Mouse (Mus musculus): Measurements from ENCODE around the gene Cirbp. TPM values are rescaled to one million over a fixed set of nuclear protein-coding genes. Genes with fewer than 3 reads are reported as not detected.

The Cirbp gene
- total and polyA plus RNA-seq, 2 experiments from 2014 or later = 315 to 829 TPM

- DNase-seq (ENCODE audit: low spot score) (peak; percentile 90), ATAC-seq (ENCODE audit: low FRiP score) (0 out of 2 replicates have a peak, but pooled peaks have one; percentile 70)
- Histone ChIP-seq H3K4me2 (ENCODE audit: low read depth, low read length, poor library complexity, severe bottlenecking) (no peak overlapping the region), H3K4me3 (ENCODE audit: low read depth, low read length) (no peak overlapping the region), H3K36me3 (ENCODE audit: insufficient read depth, low read length) (no peaks in the 10 kb centered on the region), H3K9ac (replicated peaks; ENCODE audit: low read length, poor library complexity, severe bottlenecking) (no peak overlapping the region), H3K9me3 (ENCODE audit: low read length) (no peaks in the 10 kb centered on the region), H3K27ac (ENCODE audit: low read depth, low read length) (no peak overlapping the region), H3K27me3 (ENCODE audit: insufficient read depth, low read length) (no peaks in the 10 kb centered on the region), H3K4me1 (ENCODE audit: insufficient read depth, low read length) (no peaks in the 10 kb centered on the region)
- 45% methylated on average over 3 of the region's 3 CpGs for WGBS
- peak; percentile 87 for TF ChIP-seq CTCF (IDR thresholded peaks at IDR 0.05)
These were observed 33.7 kb downstream of the Cirbp start for GRCm38 (mm10) chr10:80199440-80200008.

- no peak overlapping the region for H3K4me2 ChIP-seq (ENCODE audit: low read depth, low read length, poor library complexity, severe bottlenecking)
- H3K4me1 ChIP-seq (ENCODE audit: insufficient read depth, low read length) = no peaks in the 10 kb centered on the region
- no peaks in the 10 kb centered on the region for H3K36me3 ChIP-seq (ENCODE audit: insufficient read depth, low read length)
- no peak for ATAC-seq (ENCODE audit: low FRiP score)
- no peaks in the 10 kb centered on the region for H3K27me3 ChIP-seq (ENCODE audit: insufficient read depth, low read length)
- DNase-seq (ENCODE audit: low spot score) = no peak
- TF ChIP-seq CTCF (IDR thresholded peaks at IDR 0.05) = no peak
- H3K27ac ChIP-seq (ENCODE audit: low read depth, low read length) = no peak overlapping the region
- no peak overlapping the region for H3K9ac ChIP-seq (replicated peaks; ENCODE audit: low read length, poor library complexity, severe bottlenecking)
- H3K4me3 ChIP-seq (ENCODE audit: low read depth, low read length) = no peak overlapping the region
- H3K9me3 ChIP-seq (ENCODE audit: low read length) = no peaks in the 10 kb centered on the region
- WGBS = 37% methylated on average over 6 of the region's 6 CpGs
These were observed 34.7 kb downstream of the Cirbp start for GRCm38 (mm10) chr10:80200485-80200884.

- TF ChIP-seq CTCF (IDR thresholded peaks at IDR 0.05) = no peak
- ATAC-seq (ENCODE audit: low FRiP score) (no peak), DNase-seq (ENCODE audit: low spot score) (no peak)
- H3K27me3 ChIP-seq (ENCODE audit: insufficient read depth, low read length) = no peaks in the 10 kb centered on the region
- peaks cover 4% of the 10 kb centered on the region for H3K4me1 ChIP-seq (ENCODE audit: insufficient read depth, low read length)
- H3K9ac ChIP-seq (replicated peaks; ENCODE audit: low read length, poor library complexity, severe bottlenecking) = no peak overlapping the region
- no peaks in the 10 kb centered on the region for H3K9me3 ChIP-seq (ENCODE audit: low read length)
- H3K4me2 ChIP-seq (ENCODE audit: low read depth, low read length, poor library complexity, severe bottlenecking) = no peak overlapping the region
- H3K36me3 ChIP-seq (ENCODE audit: insufficient read depth, low read length) = no peaks in the 10 kb centered on the region
- 8% methylated on average over 7 of the region's 7 CpGs for WGBS
- H3K4me3 ChIP-seq (ENCODE audit: low read depth, low read length) = no peak overlapping the region
- no peak overlapping the region for H3K27ac ChIP-seq (ENCODE audit: low read depth, low read length)
These were observed 38.3 kb downstream of the Cirbp start for GRCm38 (mm10) chr10:80204055-80204454.

DNA sequence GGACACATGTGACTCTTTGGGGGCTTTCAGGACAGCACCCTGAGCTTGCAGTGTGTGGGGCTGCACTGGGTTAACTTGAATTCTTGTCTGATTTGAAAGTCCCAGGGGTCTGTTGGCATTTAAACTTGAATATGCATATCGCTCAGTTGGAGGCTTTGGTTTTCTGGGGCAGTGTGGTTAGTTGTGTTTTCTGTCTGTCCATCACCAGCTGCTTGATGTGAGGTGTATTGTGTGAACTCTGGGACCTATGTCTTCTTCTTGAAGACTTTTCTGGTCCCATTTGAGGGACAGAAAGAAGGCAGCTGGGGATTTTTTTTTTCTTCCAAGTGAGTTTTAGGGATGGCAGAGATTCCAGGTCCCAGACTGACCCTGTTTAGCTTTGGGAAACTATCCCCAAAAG is 41.4 kb downstream of the Cirbp start:
- Histone ChIP-seq H3K36me3 (ENCODE audit: insufficient read depth, low read length) (no peaks in the 10 kb centered on the region), H3K4me3 (ENCODE audit: low read depth, low read length) (no peak overlapping the region), H3K9ac (replicated peaks; ENCODE audit: low read length, poor library complexity, severe bottlenecking) (no peak overlapping the region), H3K27me3 (ENCODE audit: insufficient read depth, low read length) (no peaks in the 10 kb centered on the region), H3K4me1 (ENCODE audit: insufficient read depth, low read length) (peaks cover 8% of the 10 kb centered on the region), H3K27ac (ENCODE audit: low read depth, low read length) (no peak overlapping the region), H3K9me3 (ENCODE audit: low read length) (no peaks in the 10 kb centered on the region), H3K4me2 (ENCODE audit: low read depth, low read length, poor library complexity, severe bottlenecking) (no peak overlapping the region)
- DNase-seq (ENCODE audit: low spot score) (no peak), ATAC-seq (ENCODE audit: low FRiP score) (no peak)
- WGBS = 54% methylated on average over 1 of the region's 1 CpGs
- no peak for TF ChIP-seq CTCF (IDR thresholded peaks at IDR 0.05)

DNA sequence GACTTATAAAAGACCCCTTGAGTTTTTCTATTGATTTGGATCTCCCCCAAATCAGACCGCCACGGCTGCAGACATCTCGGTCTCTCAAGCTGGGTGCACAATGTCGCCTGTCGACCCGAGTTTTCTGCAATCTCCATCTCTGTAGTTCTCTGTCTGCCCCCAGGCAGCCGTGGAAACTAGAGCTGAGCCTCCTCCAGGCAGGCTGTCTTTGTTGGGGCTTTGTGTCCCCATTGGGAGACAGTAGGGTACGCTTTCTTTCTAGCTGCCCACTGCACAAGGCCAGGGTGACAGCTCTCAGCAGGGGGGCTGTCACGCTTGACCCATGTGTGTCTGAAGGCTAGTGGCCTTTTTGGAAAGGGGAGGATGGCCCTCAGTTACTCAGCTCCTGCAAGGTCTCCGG is 41.9 kb downstream of the Cirbp start:
- Histone ChIP-seq H3K27me3 (ENCODE audit: insufficient read depth, low read length) (no peaks in the 10 kb centered on the region), H3K4me1 (ENCODE audit: insufficient read depth, low read length) (peaks cover 8% of the 10 kb centered on the region), H3K4me3 (ENCODE audit: low read depth, low read length) (no peak overlapping the region), H3K27ac (ENCODE audit: low read depth, low read length) (no peak overlapping the region), H3K4me2 (ENCODE audit: low read depth, low read length, poor library complexity, severe bottlenecking) (no peak overlapping the region), H3K36me3 (ENCODE audit: insufficient read depth, low read length) (no peaks in the 10 kb centered on the region), H3K9me3 (ENCODE audit: low read length) (no peaks in the 10 kb centered on the region), H3K9ac (replicated peaks; ENCODE audit: low read length, poor library complexity, severe bottlenecking) (no peak overlapping the region)
- no peak for ATAC-seq (ENCODE audit: low FRiP score)
- 34% methylated on average over 10 of the region's 10 CpGs for WGBS
- peak; percentile 5 for DNase-seq (ENCODE audit: low spot score)
- no peak for TF ChIP-seq CTCF (IDR thresholded peaks at IDR 0.05)

GRCm38 (mm10) chr10:80208248-80208647 is 42.5 kb downstream of the Cirbp start:
- no peaks in the 10 kb centered on the region for H3K9me3 ChIP-seq (ENCODE audit: low read length)
- no peak overlapping the region for H3K9ac ChIP-seq (replicated peaks; ENCODE audit: low read length, poor library complexity, severe bottlenecking)
- ATAC-seq (ENCODE audit: low FRiP score) (no peak), DNase-seq (ENCODE audit: low spot score) (no peak)
- WGBS = 43% methylated on average over 4 of the region's 4 CpGs
- TF ChIP-seq CTCF (IDR thresholded peaks at IDR 0.05) = no peak
- no peaks in the 10 kb centered on the region for H3K36me3 ChIP-seq (ENCODE audit: insufficient read depth, low read length)
- peaks cover 8% of the 10 kb centered on the region for H3K4me1 ChIP-seq (ENCODE audit: insufficient read depth, low read length)
- H3K4me2 ChIP-seq (ENCODE audit: low read depth, low read length, poor library complexity, severe bottlenecking) = no peak overlapping the region
- no peak overlapping the region for H3K27ac ChIP-seq (ENCODE audit: low read depth, low read length)
- H3K4me3 ChIP-seq (ENCODE audit: low read depth, low read length) = no peak overlapping the region
- no peaks in the 10 kb centered on the region for H3K27me3 ChIP-seq (ENCODE audit: insufficient read depth, low read length)
